Mouse (Mus musculus) mammary gland, adult 2 months (tissue): ENCODE measurements around the gene Lgals1. TPM values are rescaled to one million over a fixed set of nuclear protein-coding genes. Genes with fewer than 3 reads are reported as not detected.

Experiments
- polyA plus RNA-seq: library from polyadenylated mRNA; depleted of rRNA; stranded (reverse); fragments of >200 nt; gene quantifications from 2 replicates; pipeline ENCODE4 v1.2.3, GENCODE M21; 2012; ENCODE audit warnings: low replicate concordance; rRNA removed

Lgals1 gene
- polyA plus RNA-seq = 905 and 1,106 TPM in 2 replicates

DNA sequence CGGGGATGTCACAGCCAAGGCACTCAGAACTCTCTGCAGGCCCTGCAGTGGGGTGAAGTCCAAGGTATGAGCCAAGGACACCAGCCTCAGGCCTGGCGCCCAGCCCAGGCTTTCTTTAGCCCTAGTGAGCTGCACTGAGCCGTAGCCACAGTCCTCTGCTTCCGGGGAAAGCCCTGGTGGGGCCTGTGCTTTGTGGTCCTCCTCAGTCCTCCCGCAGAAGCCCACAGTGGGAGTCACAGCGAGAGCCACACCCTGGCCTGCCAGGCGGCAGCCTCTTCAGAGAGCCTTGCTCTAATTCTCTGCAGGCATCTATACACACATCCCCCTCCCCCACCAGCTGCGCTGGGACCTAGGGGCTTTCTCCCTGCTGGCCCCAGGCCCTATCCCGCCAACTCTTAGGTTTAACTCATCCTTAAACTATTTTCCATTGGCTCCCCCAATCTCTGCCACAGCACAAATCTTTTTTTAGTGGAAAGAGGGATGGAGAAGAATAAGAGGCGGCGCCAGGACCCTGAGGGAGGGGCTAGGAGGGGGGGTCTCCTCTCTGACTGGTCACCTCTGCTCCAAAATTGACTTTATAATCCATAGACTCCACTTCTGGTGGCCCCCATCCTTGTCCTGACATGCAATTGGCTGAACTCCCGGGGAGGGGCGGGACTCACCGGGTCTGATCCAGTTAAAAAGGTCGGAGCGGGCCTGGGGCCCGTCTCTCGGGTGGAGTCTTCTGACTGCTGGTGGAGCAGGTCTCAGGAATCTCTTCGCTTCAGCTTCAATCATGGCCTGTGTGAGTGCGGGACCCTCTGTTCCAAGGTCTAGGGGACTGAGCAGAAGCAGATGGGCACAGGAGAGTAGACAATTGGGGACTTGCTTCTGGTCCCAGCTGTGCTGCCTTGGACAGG lies at the start of gene Lgals1:
Gene Lgals1, plus strand, starts transcription at position 705 of the 899 bp plus-strand sequence.

DNA sequence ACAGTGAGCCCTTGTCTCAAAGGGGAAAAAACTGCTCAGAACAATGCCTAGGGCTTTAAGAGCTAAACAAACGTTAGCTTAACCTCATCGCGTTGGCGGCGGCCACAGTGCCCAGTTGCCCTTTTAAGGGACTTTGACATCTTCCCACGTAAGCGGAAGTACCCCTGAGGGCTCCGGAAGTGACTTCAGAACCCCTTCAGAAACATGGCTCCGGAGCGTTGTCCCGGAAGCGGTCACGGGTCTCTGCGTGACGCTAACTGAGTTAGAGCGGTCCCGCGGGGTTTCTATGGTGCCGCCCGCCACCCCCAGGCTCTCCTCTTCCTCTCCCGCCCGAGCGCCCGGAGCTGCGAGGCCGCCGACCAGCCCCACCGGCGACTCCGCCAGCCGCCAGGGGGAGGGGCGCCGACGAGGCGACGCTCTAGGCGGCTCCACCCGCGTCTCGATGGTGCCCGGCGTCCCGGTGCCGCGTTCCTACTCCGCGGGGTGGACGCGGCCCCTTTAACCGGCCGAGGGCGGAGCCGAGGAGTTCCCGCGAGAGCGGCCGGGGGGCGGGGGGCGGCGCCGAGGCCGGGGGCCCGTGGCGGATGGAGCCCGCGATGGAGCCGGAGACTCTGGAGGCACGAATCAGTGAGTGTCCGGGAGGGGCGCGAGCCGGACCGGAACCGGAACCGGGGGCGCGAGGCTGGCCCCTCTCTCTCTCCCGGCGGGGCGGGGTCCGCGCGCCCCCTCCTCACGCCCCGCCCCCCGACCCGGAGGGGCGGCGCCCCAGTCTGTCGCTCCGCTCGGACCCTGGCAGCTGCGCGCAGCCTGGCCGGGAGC lies 49.3 kb upstream of the Lgals1 start, which contains the start of gene Gga1:
Gene Gga1, plus strand, starts transcription at position 200 of the 819 bp plus-strand sequence.

DNA sequence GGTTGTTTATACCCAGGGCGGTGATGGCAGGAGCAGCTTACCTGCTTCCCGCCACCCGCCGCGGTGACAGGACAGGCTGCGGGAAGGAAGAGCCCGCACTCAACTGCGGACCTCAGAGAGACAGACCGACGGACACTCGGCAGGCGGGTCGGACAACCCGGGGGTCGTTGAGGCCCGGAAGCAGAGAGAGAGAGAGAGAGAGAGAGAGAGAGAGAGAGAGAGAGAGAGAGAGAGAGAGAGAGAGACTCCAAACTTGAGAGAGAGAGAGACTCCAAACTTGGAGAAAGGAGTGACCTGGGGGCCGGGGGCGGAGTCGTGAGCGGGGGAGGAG lies 27.2 kb upstream of the Lgals1 start, which contains the start of gene Gm49510:
Gene Gm49510, plus strand, starts transcription at position 259 of the 331 bp plus-strand sequence.

DNA sequence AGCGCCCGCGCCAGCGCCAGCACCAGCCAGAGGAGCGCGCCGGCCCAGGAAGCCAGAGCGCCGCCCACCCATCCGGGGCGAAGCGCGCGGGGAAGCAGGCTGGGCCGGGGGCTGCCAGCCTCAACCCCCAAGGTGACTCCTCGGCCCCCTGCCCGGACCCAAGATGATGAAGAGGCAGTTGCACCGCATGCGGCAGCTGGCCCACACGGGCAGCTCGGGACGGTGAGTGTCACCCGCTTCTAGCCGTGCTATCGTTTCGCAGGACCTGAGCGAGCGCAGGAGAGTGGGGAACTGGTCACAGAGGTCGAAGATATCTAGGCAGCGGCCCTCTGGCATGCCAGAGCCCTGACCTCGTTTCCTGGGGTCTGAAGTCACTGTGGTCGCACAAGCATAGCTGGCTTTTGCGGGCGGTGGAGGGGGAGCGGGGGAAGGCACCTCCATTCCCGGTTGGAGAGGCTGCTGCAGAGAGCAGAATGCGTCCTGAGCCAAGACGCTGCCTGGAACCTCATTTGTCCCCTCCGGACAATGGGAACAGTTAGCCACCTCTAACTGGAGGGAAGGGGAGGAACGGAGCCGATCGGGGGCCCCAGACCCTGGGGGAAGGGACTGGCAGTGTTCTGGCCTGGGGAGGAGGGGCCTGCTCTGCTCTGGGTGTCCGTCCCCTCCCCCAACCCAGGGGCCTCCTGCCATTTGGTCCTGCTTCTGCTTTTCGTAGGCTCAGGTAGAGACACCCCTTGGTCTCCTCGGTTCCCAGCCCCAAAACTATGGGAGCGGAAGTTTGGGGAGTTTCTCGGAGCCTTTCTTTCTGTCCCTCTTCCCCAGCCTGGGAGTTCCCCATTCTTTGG lies 26.6 kb upstream of the Lgals1 start, which contains the start of gene Sh3bp1:
Gene Sh3bp1, plus strand, starts transcription at position 29 of the 845 bp plus-strand sequence.

DNA sequence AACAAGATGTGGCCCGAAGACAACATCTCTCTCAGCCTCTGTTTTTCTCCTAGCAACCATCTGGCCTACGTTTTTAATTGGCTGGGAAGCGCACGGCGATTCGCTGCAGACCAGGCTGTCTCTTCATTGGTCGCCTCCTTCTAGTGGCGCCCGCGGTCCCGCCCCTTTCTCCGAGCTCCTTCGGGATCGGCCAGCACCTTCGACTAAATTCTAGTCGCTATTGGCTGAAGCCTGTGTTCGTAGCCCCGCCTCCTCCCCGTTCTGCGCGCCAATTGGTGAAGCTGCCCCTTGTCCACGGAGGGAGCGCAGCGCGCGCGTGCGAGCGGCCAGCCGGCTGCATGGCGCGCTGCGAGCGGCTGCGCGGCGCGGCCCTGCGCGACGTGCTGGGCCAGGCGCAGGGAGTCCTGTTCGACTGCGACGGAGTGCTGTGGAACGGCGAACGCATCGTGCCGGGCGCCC lies 12.9 kb upstream of the Lgals1 start, which contains the start of gene Pdxp:
Gene Pdxp, plus strand, starts transcription at position 288 of the 459 bp plus-strand sequence.

DNA sequence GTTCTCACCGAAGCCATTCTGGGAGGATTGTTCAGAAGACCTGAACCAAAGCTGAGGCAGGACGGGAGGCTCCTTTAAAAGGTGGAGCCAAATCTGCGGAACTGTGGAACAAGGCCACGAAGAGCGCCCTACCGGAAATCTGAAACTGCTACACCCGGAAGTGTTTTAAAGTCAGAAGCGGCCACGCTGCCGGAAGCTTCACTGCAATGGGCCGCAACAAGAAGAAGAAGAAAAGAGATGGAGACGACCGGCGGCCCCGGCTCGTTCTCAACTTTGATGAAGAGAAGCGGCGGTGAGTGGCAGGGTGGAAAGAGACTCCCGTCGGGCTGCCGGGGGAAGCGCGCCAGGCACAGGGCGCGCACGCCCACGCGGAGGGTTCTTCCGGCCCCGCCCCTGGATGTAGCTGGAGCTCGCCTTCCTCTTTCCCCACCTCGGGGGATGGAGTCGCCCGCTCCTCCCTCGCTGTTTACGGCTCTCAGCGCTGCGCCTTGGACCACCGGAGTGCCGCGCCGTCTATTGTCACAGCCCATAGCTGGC lies 8.3 kb downstream of the Lgals1 start, which contains the start of gene Nol12:
Gene Nol12, plus strand, starts transcription at position 150 of the 537 bp plus-strand sequence.

DNA sequence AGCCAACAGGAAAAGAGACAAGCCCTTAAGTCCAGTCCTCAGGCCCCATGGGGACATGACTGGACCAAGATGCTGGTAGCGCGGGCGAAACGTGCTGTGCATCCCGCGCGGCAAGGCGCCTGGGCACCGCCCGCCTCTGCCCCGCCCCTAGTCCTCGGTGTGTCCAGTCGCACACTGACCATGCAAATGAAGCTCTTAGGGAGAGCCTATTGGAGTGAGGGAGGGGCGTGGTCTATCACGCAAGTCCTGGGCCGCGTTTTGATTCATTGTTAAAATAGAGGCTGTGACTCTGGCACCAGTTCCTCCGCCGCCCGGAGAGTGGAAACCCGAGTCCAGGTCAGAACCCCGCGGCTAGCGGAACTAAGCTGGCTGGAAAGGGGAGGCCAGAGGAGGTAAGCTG lies 21.1 kb downstream of the Lgals1 start, which contains the start of gene Triobp:
Gene Triobp, plus strand, starts transcription at position 68 of the 400 bp plus-strand sequence.

Other genes starting within 250 kb of the Lgals1 start
- 0.10 and 0.24 TPM in 2 replicates for gene Elfn2, start 208.0 kb upstream of the Lgals1 start, polyA plus RNA-seq
- gene Mfng, start 153.2 kb upstream of the Lgals1 start, polyA plus RNA-seq = 124 and 195 TPM in 2 replicates
- 43.6 and 44.1 TPM in 2 replicates for gene Card10, start 123.7 kb upstream of the Lgals1 start, polyA plus RNA-seq
- 114 and 140 TPM in 2 replicates for gene Cdc42ep1, start 84.1 kb upstream of the Lgals1 start, polyA plus RNA-seq
- gene Lgals2, start 71.2 kb upstream of the Lgals1 start, polyA plus RNA-seq = not detected in 2 replicates
- gene Gga1, start 49.5 kb upstream of the Lgals1 start, polyA plus RNA-seq = 83.0 and 149 TPM in 2 replicates
- gene Gm49510, start 27.1 kb upstream of the Lgals1 start, polyA plus RNA-seq = 0.09 TPM in 1 of 2 replicates, not detected in the other
- gene Sh3bp1, start 27.0 kb upstream of the Lgals1 start, polyA plus RNA-seq = 123 and 282 TPM in 2 replicates
- gene Pdxp, start 12.8 kb upstream of the Lgals1 start, polyA plus RNA-seq = 7.8 and 22.8 TPM in 2 replicates
- gene Nol12, start 8.2 kb downstream of the Lgals1 start, polyA plus RNA-seq = 19.9 and 29.9 TPM in 2 replicates
- gene Triobp, start 21.0 kb downstream of the Lgals1 start, polyA plus RNA-seq = 62.5 and 82.9 TPM in 2 replicates
- gene H1f0, start 101.7 kb downstream of the Lgals1 start, polyA plus RNA-seq = 54.9 and 109 TPM in 2 replicates
- gene Galr3, start 115.2 kb downstream of the Lgals1 start, polyA plus RNA-seq = 0.22 and 2.2 TPM in 2 replicates
- 50.2 and 76.0 TPM in 2 replicates for gene Ankrd54, start 136.2 kb downstream of the Lgals1 start, polyA plus RNA-seq
- 133 and 209 TPM in 2 replicates for gene Eif3l, start 148.5 kb downstream of the Lgals1 start, polyA plus RNA-seq
- gene Micall1, start 182.2 kb downstream of the Lgals1 start, polyA plus RNA-seq = 31.8 and 55.0 TPM in 2 replicates
- gene Polr2f, start 214.3 kb downstream of the Lgals1 start, polyA plus RNA-seq = 30.3 and 37.2 TPM in 2 replicates
- 1.7 and 2.4 TPM in 2 replicates for gene 1700088E04Rik, start 214.5 kb downstream of the Lgals1 start, polyA plus RNA-seq
- 49.5 and 61.8 TPM in 2 replicates for gene Sox10, start 238.5 kb downstream of the Lgals1 start, polyA plus RNA-seq